Mouse (Mus musculus): ENCODE measurements around the gene Alox5ap.

- no peak for TF ChIP-seq EP300 (IDR thresholded peaks at IDR 0.05; ENCODE audit: insufficient read depth, low read depth, low read length)
- TF ChIP-seq CTCF (IDR thresholded peaks at IDR 0.05), result no peak
- TF ChIP-seq POLR2A (IDR thresholded peaks at IDR 0.05; ENCODE audit: insufficient read depth, low read depth, low read length), result no peak
These were observed 66.0 kb downstream of the Alox5ap start for GRCm38 (mm10) chr5:149330601-149331000.
